Mouse (Mus musculus) kidney, adult 2 months (tissue): ENCODE results near the gene Atp1a1.

ENCODE experiments used
- CTCF ChIP-seq: fragments of 200-500 bp; conservative IDR thresholded peaks from 2 replicates; pipeline ENCODE4 v1.5.1; 2011; ENCODE audit warnings: low read depth, mild to moderate bottlenecking, control low read depth, low read length, moderate library complexity, mixed read lengths; ENCODE audit not compliant: insufficient read depth, insufficient read length
- POLR2A ChIP-seq: fragments of 200-500 bp; IDR thresholded peaks from one replicate; pipeline ENCODE4 v1.6.1; 2011; ENCODE audit warnings: low read depth, low read length, control low read depth

DNA sequence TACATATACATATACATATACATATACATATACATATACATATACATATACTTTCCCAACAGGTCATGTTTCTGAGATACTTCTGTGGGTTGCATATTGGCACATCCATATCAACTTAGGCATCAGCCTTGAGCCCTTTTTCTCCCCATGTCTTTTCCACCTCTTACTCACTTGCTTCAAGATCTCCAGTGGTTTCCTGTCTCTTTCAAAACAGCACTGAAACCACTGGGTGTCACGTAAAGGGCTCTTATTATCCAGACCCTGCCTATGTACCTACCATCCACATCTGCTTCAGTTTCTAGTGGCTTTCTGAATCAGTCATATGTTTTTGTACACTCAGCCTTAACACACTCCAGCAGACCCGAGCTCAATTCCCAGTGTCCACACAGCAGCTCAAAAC is 45.8 kb upstream of the Atp1a1 start:
- no peak for TF ChIP-seq CTCF
- no peak for TF ChIP-seq POLR2A
